Mouse (Mus musculus): ENCODE results near the gene 1700015G11Rik. TPM values are rescaled to one million over a fixed set of nuclear protein-coding genes. Genes with fewer than 3 reads are reported as not detected.

The 1700015G11Rik gene
- polyA plus RNA-seq (2015; fragmentation: Nextera tagmentation; extraction: Ambion mirVana): not detected in 2 replicates

DNA sequence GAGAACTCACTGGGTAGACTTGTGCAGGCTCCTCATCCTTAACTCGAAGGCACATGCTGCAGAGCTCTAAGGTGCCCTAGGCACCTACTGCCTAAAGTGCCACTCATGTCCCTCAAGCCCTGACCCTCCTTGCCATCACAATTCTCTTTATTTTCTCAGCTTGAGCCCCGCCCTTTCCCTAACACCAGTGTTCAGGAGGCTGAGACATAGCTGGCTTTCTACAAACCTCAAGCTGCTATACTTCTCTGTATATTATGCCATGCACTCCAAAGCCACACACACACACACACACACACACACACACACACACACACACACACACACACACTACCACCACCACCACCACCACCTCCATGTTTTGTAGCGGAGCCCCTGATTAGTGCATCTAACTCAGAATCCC, at the start of gene 1700015G11Rik:
1700015G11Rik (minus strand) TSS at position 101 of the 400 bp plus-strand sequence.
- Histone ChIP-seq H3K4me3 (ENCODE audit: low read length) (no peak within 1 kb of the TSS), H3K27ac (ENCODE audit: low read length) (no peak within 1 kb of the TSS), H3K4me1 (ENCODE audit: insufficient read depth, low read length) (no peaks in the 10 kb centered on the region), H3K9ac (replicated peaks; ENCODE audit: low read length) (no peak within 1 kb of the TSS), H3K4me2 (replicated peaks; ENCODE audit: low read depth, low read length) (no peak within 1 kb of the TSS), H3K9me3 (ENCODE audit: low read length) (no peaks in the 10 kb centered on the region), H3K27me3 (ENCODE audit: insufficient read depth, low read length) (no peaks in the 10 kb centered on the region), H3K36me3 (ENCODE audit: insufficient read depth, low read length) (no peaks in the 10 kb centered on the region)
- WGBS: 82% methylated on average over 3 of the region's 3 CpGs
- ATAC-seq (ENCODE audit: low FRiP score, low TSS enrichment): no peak

DNA sequence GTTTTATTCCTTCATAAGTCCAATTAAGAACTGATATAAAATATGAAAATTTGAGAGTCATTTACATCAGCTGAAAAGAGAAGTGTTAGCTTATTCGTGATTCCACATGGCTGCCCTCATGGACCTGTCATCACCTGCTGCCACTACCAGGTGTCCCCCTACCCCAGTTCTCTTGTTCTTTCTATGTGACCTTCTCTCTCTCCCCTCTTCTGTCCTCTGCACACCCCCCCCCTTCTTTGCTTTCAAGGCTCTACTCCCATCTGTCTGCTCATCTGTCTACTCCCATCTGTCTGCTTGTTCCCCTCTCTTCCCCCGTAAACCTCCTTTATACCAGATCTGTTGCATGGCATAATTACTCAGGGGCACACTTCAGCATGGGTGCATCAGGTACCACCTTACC, 41.4 kb upstream of the 1700015G11Rik start:
- no peaks in the 10 kb centered on the region for H3K9me3 ChIP-seq (ENCODE audit: low read length)
- no peak overlapping the region for H3K4me2 ChIP-seq (replicated peaks; ENCODE audit: low read depth, low read length)
- H3K27me3 ChIP-seq (ENCODE audit: insufficient read depth, low read length): no peaks in the 10 kb centered on the region
- H3K4me3 ChIP-seq (ENCODE audit: low read length): no peak overlapping the region
- no peaks in the 10 kb centered on the region for H3K36me3 ChIP-seq (ENCODE audit: insufficient read depth, low read length)
- WGBS: 82% methylated on average over 2 of the region's 2 CpGs
- no peaks in the 10 kb centered on the region for H3K4me1 ChIP-seq (ENCODE audit: insufficient read depth, low read length)
- H3K9ac ChIP-seq (replicated peaks; ENCODE audit: low read length): no peak overlapping the region
- ATAC-seq (ENCODE audit: low FRiP score, low TSS enrichment): no peak
- H3K27ac ChIP-seq (ENCODE audit: low read length): no peak overlapping the region

GRCm38 (mm10) chr7:52056274-52056673, 40.7 kb upstream of the 1700015G11Rik start:
- Histone ChIP-seq H3K4me2 (replicated peaks; ENCODE audit: low read depth, low read length) (no peak overlapping the region), H3K4me1 (ENCODE audit: insufficient read depth, low read length) (no peaks in the 10 kb centered on the region), H3K27ac (ENCODE audit: low read length) (no peak overlapping the region), H3K4me3 (ENCODE audit: low read length) (no peak overlapping the region), H3K27me3 (ENCODE audit: insufficient read depth, low read length) (no peaks in the 10 kb centered on the region), H3K36me3 (ENCODE audit: insufficient read depth, low read length) (no peaks in the 10 kb centered on the region), H3K9ac (replicated peaks; ENCODE audit: low read length) (no peak overlapping the region), H3K9me3 (ENCODE audit: low read length) (no peaks in the 10 kb centered on the region)
- 73% methylated on average over 4 of the region's 4 CpGs for WGBS
- ATAC-seq (ENCODE audit: low FRiP score, low TSS enrichment): no peak

- Histone ChIP-seq H3K4me1 (ENCODE audit: insufficient read depth, low read length) (no peaks in the 10 kb centered on the region), H3K4me2 (replicated peaks; ENCODE audit: low read depth, low read length) (no peak overlapping the region), H3K4me3 (ENCODE audit: low read length) (no peak overlapping the region), H3K27ac (ENCODE audit: low read length) (no peak overlapping the region), H3K27me3 (ENCODE audit: insufficient read depth, low read length) (no peaks in the 10 kb centered on the region), H3K36me3 (ENCODE audit: insufficient read depth, low read length) (no peaks in the 10 kb centered on the region), H3K9ac (replicated peaks; ENCODE audit: low read length) (no peak overlapping the region), H3K9me3 (ENCODE audit: low read length) (no peaks in the 10 kb centered on the region)
- WGBS: 69% methylated on average over 2 of the region's 2 CpGs
- no peak for ATAC-seq (ENCODE audit: low FRiP score, low TSS enrichment)
Observed at GRCm38 (mm10) chr7:52055831-52056230, 40.3 kb upstream of the 1700015G11Rik start.

GRCm38 (mm10) chr7:52037600-52038582, 22.4 kb upstream of the 1700015G11Rik start:
- no peak overlapping the region for H3K9ac ChIP-seq (replicated peaks; ENCODE audit: low read length)
- 42% methylated on average over 8 of the region's 8 CpGs for WGBS
- H3K36me3 ChIP-seq (ENCODE audit: insufficient read depth, low read length): no peaks in the 10 kb centered on the region
- H3K27me3 ChIP-seq (ENCODE audit: insufficient read depth, low read length): no peaks in the 10 kb centered on the region
- no peaks in the 10 kb centered on the region for H3K4me1 ChIP-seq (ENCODE audit: insufficient read depth, low read length)
- no peak overlapping the region for H3K4me2 ChIP-seq (replicated peaks; ENCODE audit: low read depth, low read length)
- ATAC-seq (ENCODE audit: low FRiP score, low TSS enrichment): no peak; the same call in 1 of the 2 replicates
- H3K4me3 ChIP-seq (ENCODE audit: low read length): no peak overlapping the region
- H3K27ac ChIP-seq (ENCODE audit: low read length): no peak overlapping the region
- no peaks in the 10 kb centered on the region for H3K9me3 ChIP-seq (ENCODE audit: low read length)

- no peak overlapping the region for H3K9ac ChIP-seq (replicated peaks; ENCODE audit: low read length)
- no peak overlapping the region for H3K4me2 ChIP-seq (replicated peaks; ENCODE audit: low read depth, low read length)
- WGBS: 88% methylated on average over 5 of the region's 5 CpGs
- no peaks in the 10 kb centered on the region for H3K9me3 ChIP-seq (ENCODE audit: low read length)
- H3K27me3 ChIP-seq (ENCODE audit: insufficient read depth, low read length): no peaks in the 10 kb centered on the region
- no peak overlapping the region for H3K4me3 ChIP-seq (ENCODE audit: low read length)
- H3K36me3 ChIP-seq (ENCODE audit: insufficient read depth, low read length): no peaks in the 10 kb centered on the region
- no peak overlapping the region for H3K27ac ChIP-seq (ENCODE audit: low read length)
- H3K4me1 ChIP-seq (ENCODE audit: insufficient read depth, low read length): no peaks in the 10 kb centered on the region
- no peak for ATAC-seq (ENCODE audit: low FRiP score, low TSS enrichment)
Observed at GRCm38 (mm10) chr7:52024050-52024626, 8.6 kb upstream of the 1700015G11Rik start.

GRCm38 (mm10) chr7:52022039-52022438, 6.5 kb upstream of the 1700015G11Rik start:
- 84% methylated on average over 4 of the region's 4 CpGs for WGBS

GRCm38 (mm10) chr7:52015180-52015579, 348 bp downstream of the 1700015G11Rik start:
- Histone ChIP-seq H3K27me3 (ENCODE audit: insufficient read depth, low read length) (no peaks in the 10 kb centered on the region), H3K9me3 (ENCODE audit: low read length) (no peaks in the 10 kb centered on the region), H3K27ac (ENCODE audit: low read length) (no peak overlapping the region), H3K4me2 (replicated peaks; ENCODE audit: low read depth, low read length) (no peak overlapping the region), H3K9ac (replicated peaks; ENCODE audit: low read length) (no peak overlapping the region), H3K4me1 (ENCODE audit: insufficient read depth, low read length) (no peaks in the 10 kb centered on the region), H3K4me3 (ENCODE audit: low read length) (no peak overlapping the region), H3K36me3 (ENCODE audit: insufficient read depth, low read length) (no peaks in the 10 kb centered on the region)
- ATAC-seq (ENCODE audit: low FRiP score, low TSS enrichment): no peak
- 79% methylated on average over 1 of the region's 1 CpGs for WGBS

More at GRCm38 (mm10) chr7:52022039-52022438, 6.5 kb upstream of the 1700015G11Rik start:
- no peaks in the 10 kb centered on the region for H3K27me3 ChIP-seq (ENCODE audit: insufficient read depth, low read length)
- no peak overlapping the region for H3K27ac ChIP-seq (ENCODE audit: low read length)
- no peaks in the 10 kb centered on the region for H3K4me1 ChIP-seq (ENCODE audit: insufficient read depth, low read length)
- no peak overlapping the region for H3K9ac ChIP-seq (replicated peaks; ENCODE audit: low read length)
- ATAC-seq (ENCODE audit: low FRiP score, low TSS enrichment): no peak
- no peaks in the 10 kb centered on the region for H3K9me3 ChIP-seq (ENCODE audit: low read length)
- no peak overlapping the region for H3K4me2 ChIP-seq (replicated peaks; ENCODE audit: low read depth, low read length)
- H3K36me3 ChIP-seq (ENCODE audit: insufficient read depth, low read length): no peaks in the 10 kb centered on the region
- no peak overlapping the region for H3K4me3 ChIP-seq (ENCODE audit: low read length)

DNA sequence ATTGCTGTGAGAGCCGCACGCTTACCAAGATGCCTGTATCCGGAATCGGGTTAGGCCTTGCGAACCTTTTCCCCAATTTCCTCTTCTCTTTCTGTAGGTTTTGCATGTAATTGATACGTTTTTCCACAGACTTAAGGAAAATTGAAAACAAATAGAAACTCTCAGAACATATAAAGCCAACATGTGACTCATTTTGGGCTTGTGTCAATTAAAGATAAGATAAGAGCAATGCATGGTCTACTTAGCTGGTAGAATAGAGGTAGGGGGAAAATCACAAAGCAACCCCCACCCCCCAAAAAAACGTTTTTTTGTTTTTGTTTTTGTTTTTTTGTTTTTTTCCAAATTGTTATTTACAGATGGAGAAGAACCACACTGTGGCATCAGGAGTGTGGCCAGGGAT, 2.1 kb downstream of the 1700015G11Rik start:
- H3K9ac ChIP-seq (replicated peaks; ENCODE audit: low read length): no peak overlapping the region
- no peak overlapping the region for H3K4me3 ChIP-seq (ENCODE audit: low read length)
- ATAC-seq (ENCODE audit: low FRiP score, low TSS enrichment): no peak
- no peak overlapping the region for H3K27ac ChIP-seq (ENCODE audit: low read length)
- H3K9me3 ChIP-seq (ENCODE audit: low read length): no peaks in the 10 kb centered on the region
- no peaks in the 10 kb centered on the region for H3K4me1 ChIP-seq (ENCODE audit: insufficient read depth, low read length)
- H3K36me3 ChIP-seq (ENCODE audit: insufficient read depth, low read length): no peaks in the 10 kb centered on the region
- WGBS: 77% methylated on average over 7 of the region's 7 CpGs
- no peaks in the 10 kb centered on the region for H3K27me3 ChIP-seq (ENCODE audit: insufficient read depth, low read length)
- no peak overlapping the region for H3K4me2 ChIP-seq (replicated peaks; ENCODE audit: low read depth, low read length)

DNA sequence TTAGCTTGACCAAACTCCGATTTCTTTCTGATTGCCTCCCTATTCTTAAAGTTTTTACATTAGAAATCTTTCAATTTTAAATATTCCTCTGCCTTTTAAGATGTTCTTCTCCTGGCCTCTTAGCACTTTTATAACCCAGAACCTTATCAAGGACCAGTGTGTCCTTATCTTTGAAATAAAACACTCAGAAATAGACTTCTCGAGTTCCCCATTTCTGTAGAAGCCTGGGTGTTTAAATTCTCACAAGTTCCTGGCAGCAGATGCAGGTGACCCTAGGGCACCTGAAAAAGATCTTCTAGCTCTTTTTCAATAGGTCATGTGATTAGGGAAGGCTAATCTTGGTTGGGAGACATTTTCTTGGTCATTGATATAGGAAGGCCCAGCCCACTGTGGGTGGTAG, 8.4 kb downstream of the 1700015G11Rik start:
- no peak overlapping the region for H3K9ac ChIP-seq (replicated peaks; ENCODE audit: low read length)
- H3K4me2 ChIP-seq (replicated peaks; ENCODE audit: low read depth, low read length): no peak overlapping the region
- no peaks in the 10 kb centered on the region for H3K36me3 ChIP-seq (ENCODE audit: insufficient read depth, low read length)
- H3K27ac ChIP-seq (ENCODE audit: low read length): no peak overlapping the region
- no peaks in the 10 kb centered on the region for H3K9me3 ChIP-seq (ENCODE audit: low read length)
- H3K4me1 ChIP-seq (ENCODE audit: insufficient read depth, low read length): no peaks in the 10 kb centered on the region
- 85% methylated on average over 2 of the region's 2 CpGs for WGBS
- ATAC-seq (ENCODE audit: low FRiP score, low TSS enrichment): no peak
- no peaks in the 10 kb centered on the region for H3K27me3 ChIP-seq (ENCODE audit: insufficient read depth, low read length)
- H3K4me3 ChIP-seq (ENCODE audit: low read length): no peak overlapping the region

Measured in kidney, embryonic 16.5 days (tissue).